Mouse (Mus musculus) E14TG2a.4 (cell line): Measurements from ENCODE around the gene Ube2c.

Experiments
- CTCF ChIP-seq: conservative IDR thresholded peaks from 2 replicates; pipeline ENCODE4 v1.5.1; 2014; ENCODE audit warnings: low read length
- NANOG ChIP-seq: IDR thresholded peaks from 2 replicates; pipeline ENCODE4 v1.6.1; 2014; ENCODE audit warnings: borderline replicate concordance, low read length, mixed read lengths

DNA sequence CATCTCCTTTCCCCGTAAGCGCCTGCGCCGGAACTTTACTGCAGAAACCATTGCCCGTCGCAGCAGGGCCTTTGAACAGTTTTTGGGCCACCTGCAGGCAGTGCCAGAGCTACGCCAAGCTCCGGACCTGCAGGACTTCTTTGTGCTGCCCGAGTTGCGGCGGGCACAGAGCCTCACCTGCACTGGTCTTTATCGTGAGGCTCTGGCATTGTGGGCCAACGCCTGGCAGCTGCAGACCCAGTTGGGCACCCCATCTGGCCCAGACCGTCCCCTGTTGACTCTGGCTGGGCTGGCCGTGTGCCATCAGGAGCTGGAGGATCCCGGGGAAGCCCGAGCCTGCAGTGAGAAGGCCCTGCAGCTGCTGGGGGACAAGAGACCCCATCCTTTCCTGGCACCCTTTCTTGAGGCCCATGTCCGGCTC, 22.2 kb downstream of the Ube2c start:
- TF ChIP-seq CTCF (no peak), NANOG (no peak)
